Mouse (Mus musculus) myocyte (in vitro differentiated cells): ENCODE results near the gene Card10. TPM values are rescaled to one million over a fixed set of nuclear protein-coding genes. Genes with fewer than 3 reads are reported as not detected.

Source experiments
- H3K27me3 ChIP-seq: one replicate; pipeline ENCODE4 v1.6.1; 2011; ENCODE audit not compliant: control insufficient read depth, insufficient read depth, insufficient read length
- H3K36me3 ChIP-seq: one replicate; pipeline ENCODE4 v1.6.1; 2011; ENCODE audit not compliant: control insufficient read depth, insufficient read depth
- H3K4me2 ChIP-seq: one replicate; pipeline ENCODE4 v1.6.1; 2011; ENCODE audit warnings: low read depth, control low read depth
- H3K4me3 ChIP-seq: one replicate; pipeline ENCODE4 v1.5.1; 2011; ENCODE audit warnings: mild to moderate bottlenecking, control low read depth, moderate library complexity
- H3K79me2 ChIP-seq: one replicate; pipeline ENCODE4 v1.6.1; 2011; ENCODE audit not compliant: control insufficient read depth, insufficient read depth
- H3ac ChIP-seq: one replicate; pipeline ENCODE4 v1.6.1; 2011; ENCODE audit not compliant: control insufficient read depth, insufficient read length
- CEBPB ChIP-seq: IDR thresholded peaks from 2 replicates; pipeline ENCODE4 v1.6.1; 2011; ENCODE audit warnings: mild to moderate bottlenecking, moderate library complexity; ENCODE audit not compliant: poor library complexity, insufficient read depth, severe bottlenecking
- E2F4 ChIP-seq: IDR thresholded peaks from one replicate; pipeline ENCODE4 v1.6.1; 2011; ENCODE audit warnings: mild to moderate bottlenecking, control low read depth, moderate library complexity; ENCODE audit not compliant: insufficient read depth
- MAX ChIP-seq: IDR thresholded peaks from one replicate; pipeline ENCODE4 v1.6.1; 2011; ENCODE audit warnings: low read depth, mild to moderate bottlenecking, control low read depth
- MYOD1 ChIP-seq, 3 experiments: IDR thresholded peaks; one replicate each; pipeline ENCODE4 v1.6.1; 2011; ENCODE audit warnings: control low read depth in 2 of 3, low read depth in 2 of 3, mild to moderate bottlenecking in 2 of 3, moderate library complexity in 1 of 3; ENCODE audit not compliant: insufficient read length in 2 of 3, control insufficient read depth in 1 of 3
- MYOG ChIP-seq, 3 experiments: IDR thresholded peaks; one replicate each; pipeline ENCODE4 v1.6.1; 2011; ENCODE audit warnings: control low read depth in 2 of 3, low read depth in 2 of 3, mild to moderate bottlenecking in 2 of 3; ENCODE audit not compliant: insufficient read length in 2 of 3, control insufficient read depth in 1 of 3, insufficient read depth in 1 of 3
- POLR2A ChIP-seq: IDR thresholded peaks from one replicate; pipeline ENCODE4 v1.6.1; 2011; ENCODE audit warnings: low read depth, mild to moderate bottlenecking, control low read depth, moderate library complexity; ENCODE audit not compliant: insufficient read length
- POLR2AphosphoS2 ChIP-seq: IDR thresholded peaks from one replicate; pipeline ENCODE4 v1.6.1; 2011; ENCODE audit warnings: low read depth, control low read depth; ENCODE audit not compliant: insufficient read length
- REST ChIP-seq: IDR thresholded peaks from one replicate; pipeline ENCODE4 v1.6.1; 2011; ENCODE audit warnings: mild to moderate bottlenecking, control low read depth, moderate library complexity; ENCODE audit not compliant: insufficient read depth, insufficient read length
- SRF ChIP-seq: IDR thresholded peaks from one replicate; pipeline ENCODE4 v1.6.1; 2011; ENCODE audit warnings: low read depth; ENCODE audit not compliant: control insufficient read depth, insufficient read length
- TCF12 ChIP-seq: IDR thresholded peaks from one replicate; pipeline ENCODE4 v1.6.1; 2011; ENCODE audit warnings: mild to moderate bottlenecking, control low read depth; ENCODE audit not compliant: poor library complexity, insufficient read depth, severe bottlenecking
- TCF3 ChIP-seq: IDR thresholded peaks from one replicate; pipeline ENCODE4 v1.6.1; 2011; ENCODE audit warnings: low read depth, control low read depth; ENCODE audit not compliant: insufficient read length
- USF1 ChIP-seq: IDR thresholded peaks from one replicate; pipeline ENCODE4 v1.6.1; 2011; ENCODE audit warnings: low read depth, mild to moderate bottlenecking, control low read depth, moderate library complexity
- polyA plus RNA-seq: library from polyadenylated mRNA; unstranded; fragments of >200 nt; fragmentation: generic; extraction: Trizol; gene quantifications from one replicate; pipeline ENCODE4 v1.2.1, GENCODE M21; 2012; ENCODE audit warnings: missing spikeins

Gene Card10
- polyA plus RNA-seq, 1 experiment, result 1.4 TPM

DNA sequence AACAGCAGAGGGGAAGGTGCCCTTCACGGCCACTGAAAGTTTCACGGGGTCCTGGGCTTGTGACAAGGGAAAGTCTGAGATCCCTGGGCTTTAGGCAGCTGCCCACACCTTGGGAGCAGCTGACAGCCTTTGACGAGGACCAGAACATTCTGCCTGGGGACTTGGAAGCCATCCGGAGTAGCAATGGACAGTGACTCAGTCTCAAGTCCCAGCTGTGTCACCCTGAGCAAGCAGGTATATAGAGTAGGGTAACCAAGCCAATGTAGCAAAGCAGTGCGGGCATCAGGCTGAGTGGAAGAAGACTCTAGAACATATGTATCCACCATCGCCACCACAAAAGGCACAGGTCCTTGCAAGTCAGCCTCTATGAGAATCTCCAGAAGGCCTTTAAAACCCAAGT, 65.7 kb downstream of the Card10 start:
- peaks cover 77% of the 10 kb centered on the region for H3K27me3 ChIP-seq
- no peaks in the 10 kb centered on the region for H3K36me3 ChIP-seq
- no peak overlapping the region for H3ac ChIP-seq
- TF ChIP-seq E2F4 (no peak), USF1 (no peak), SRF (no peak)
- H3K4me2 ChIP-seq, result no peak overlapping the region
- H3K4me3 ChIP-seq, result no peak overlapping the region
- no peaks in the 10 kb centered on the region for H3K79me2 ChIP-seq

DNA sequence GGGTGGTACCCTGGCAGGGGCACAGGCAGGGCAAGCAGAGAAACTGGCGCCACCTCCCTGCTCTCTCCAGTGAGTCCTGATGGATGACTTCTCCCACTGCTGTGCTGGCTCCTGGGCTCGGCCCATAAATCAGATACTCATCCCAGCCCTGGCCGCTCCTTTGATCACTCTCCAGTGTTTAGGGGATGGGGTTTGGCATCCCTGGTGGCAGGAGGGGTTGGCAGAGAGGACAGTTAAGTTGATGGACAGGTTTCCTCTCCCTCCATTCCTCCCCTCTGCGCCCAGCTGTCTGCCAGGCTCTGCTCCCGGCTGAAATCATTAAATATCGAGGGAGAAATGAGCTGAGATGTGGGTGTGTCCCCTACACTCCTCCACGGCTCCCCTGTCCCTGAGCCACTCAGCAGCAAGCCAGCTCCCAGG, 66.2 kb downstream of the Card10 start:
- H3K27me3 ChIP-seq, result peaks cover 73% of the 10 kb centered on the region
- H3K4me3 ChIP-seq, result no peak overlapping the region
- no peak overlapping the region for H3ac ChIP-seq
- no peak overlapping the region for H3K4me2 ChIP-seq
- TF ChIP-seq E2F4 (no peak), TCF12 (no peak), SRF (no peak), MYOD1 (IDR thresholded peaks at IDR 0.05; ENCODE audit: control insufficient read depth in 1 of 3, insufficient read length in 2 of 3, low read depth in 2 of 3) (no peak), CEBPB (no peak), REST (no peak), POLR2A (no peak), MYOG (IDR thresholded peaks at IDR 0.05; ENCODE audit: control insufficient read depth in 1 of 3, insufficient read depth in 1 of 3, insufficient read length in 2 of 3, low read depth in 2 of 3) (no peak), MAX (no peak), POLR2AphosphoS2 (no peak), USF1 (no peak), TCF3 (no peak)
- no peaks in the 10 kb centered on the region for H3K36me3 ChIP-seq
- H3K79me2 ChIP-seq, result no peaks in the 10 kb centered on the region

DNA sequence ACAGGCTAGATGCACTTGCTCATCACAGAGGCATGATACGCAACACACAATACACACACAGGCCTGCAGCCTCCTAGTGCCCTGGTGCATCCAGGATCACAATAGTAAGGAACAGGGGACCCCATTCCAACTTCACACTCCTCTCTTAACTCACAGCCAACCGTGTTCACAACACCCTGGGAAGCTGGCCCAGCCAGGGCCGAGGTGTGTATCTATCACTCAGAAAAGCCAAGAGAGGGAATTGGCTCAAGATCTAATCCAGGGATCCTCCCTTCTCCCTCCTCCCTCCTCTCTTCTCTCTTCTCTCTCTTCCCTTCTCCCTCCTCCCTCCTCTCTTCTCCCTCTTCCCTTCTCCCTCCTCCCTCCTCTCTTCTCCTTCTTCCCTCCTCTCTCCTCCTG, 66.7 kb downstream of the Card10 start:
- TF ChIP-seq E2F4, result no peak
- no peak for TF ChIP-seq POLR2AphosphoS2
- TF ChIP-seq POLR2A, result no peak
- no peak for TF ChIP-seq MYOG (IDR thresholded peaks at IDR 0.05; ENCODE audit: control insufficient read depth in 1 of 3, insufficient read depth in 1 of 3, insufficient read length in 2 of 3, low read depth in 2 of 3)
- no peak for TF ChIP-seq TCF12
- TF ChIP-seq MYOD1 (IDR thresholded peaks at IDR 0.05; ENCODE audit: control insufficient read depth in 1 of 3, insufficient read length in 2 of 3, low read depth in 2 of 3), result no peak
- no peak for TF ChIP-seq MAX
- no peak for TF ChIP-seq TCF3
- TF ChIP-seq SRF, result no peak
- no peak for TF ChIP-seq CEBPB
- TF ChIP-seq USF1, result no peak
- no peak for TF ChIP-seq REST

DNA sequence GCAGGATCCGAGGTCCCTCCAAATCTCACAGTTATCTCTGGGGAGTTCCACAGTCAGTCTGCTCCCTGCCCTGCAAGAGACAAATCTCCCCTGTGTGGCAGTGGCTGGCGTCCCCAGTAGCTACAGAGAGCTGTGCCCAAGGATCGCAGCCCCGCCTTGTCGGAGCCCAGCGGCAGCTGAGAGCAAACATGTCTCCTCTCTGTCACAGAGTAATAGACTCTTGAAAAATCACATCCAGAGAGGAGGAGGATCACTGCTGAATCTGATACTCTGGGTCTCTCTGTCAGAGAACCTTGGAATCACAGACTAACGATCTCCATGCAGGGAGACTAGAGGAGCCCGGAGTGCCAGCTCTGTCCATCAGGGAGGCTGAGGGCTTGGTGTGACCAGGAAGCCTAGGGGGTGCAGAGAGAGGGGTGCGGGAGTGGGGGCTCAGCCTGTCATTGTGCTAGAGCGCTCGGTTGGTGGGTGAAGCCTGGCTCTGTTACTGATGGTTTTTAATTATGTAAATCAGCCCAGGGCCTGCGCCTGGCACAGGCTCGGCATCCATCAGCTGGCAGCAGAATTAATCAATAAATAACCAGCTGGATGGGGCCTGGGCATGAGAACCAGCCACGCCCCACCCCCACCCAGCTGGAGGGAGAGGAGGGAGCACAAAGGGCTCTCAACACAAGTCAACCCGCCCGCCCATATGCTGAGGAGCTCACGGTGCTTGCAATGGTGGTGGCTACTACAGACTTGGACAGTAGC, 67.2 kb downstream of the Card10 start:
- peaks cover 71% of the 10 kb centered on the region for H3K27me3 ChIP-seq
- no peak overlapping the region for H3ac ChIP-seq
- no peak for TF ChIP-seq POLR2AphosphoS2
- no peak for TF ChIP-seq REST
- TF ChIP-seq MAX, result no peak
- no peak for TF ChIP-seq SRF
- no peak for TF ChIP-seq TCF12
- no peak for TF ChIP-seq E2F4
- no peak for TF ChIP-seq USF1
- no peak for TF ChIP-seq MYOG (IDR thresholded peaks at IDR 0.05; ENCODE audit: control insufficient read depth in 1 of 3, insufficient read depth in 1 of 3, insufficient read length in 2 of 3, low read depth in 2 of 3)
- TF ChIP-seq POLR2A, result no peak
- TF ChIP-seq CEBPB, result no peak
- TF ChIP-seq MYOD1 (IDR thresholded peaks at IDR 0.05; ENCODE audit: control insufficient read depth in 1 of 3, insufficient read length in 2 of 3, low read depth in 2 of 3), result no peak
- TF ChIP-seq TCF3, result no peak
- no peaks in the 10 kb centered on the region for H3K79me2 ChIP-seq
- no peak overlapping the region for H3K4me3 ChIP-seq
- H3K36me3 ChIP-seq, result no peaks in the 10 kb centered on the region
- no peak overlapping the region for H3K4me2 ChIP-seq

More for the DNA sequence above, 66.7 kb downstream of the Card10 start:
- Histone ChIP-seq H3K27me3 (peaks cover 72% of the 10 kb centered on the region), H3K36me3 (no peaks in the 10 kb centered on the region), H3ac (no peak overlapping the region), H3K4me3 (no peak overlapping the region), H3K79me2 (no peaks in the 10 kb centered on the region), H3K4me2 (no peak overlapping the region)
